Mouse (Mus musculus) adrenal gland, postnatal 4 days (tissue): Measurements from ENCODE around the gene Gm49486. TPM values are rescaled to one million over a fixed set of nuclear protein-coding genes. Genes with fewer than 3 reads are reported as not detected.

ENCODE experiments used
- total RNA-seq, 2 experiments: library from RNA; stranded (reverse); gene quantifications; 2 replicates each; pipeline ENCODE4 v1.2.3; 2021

Gene Gm49486
- total RNA-seq, 2 experiments from 2014 or later = 0.17 to 0.70 TPM

Other genes starting within 250 kb of the Gm49486 start
- 100 to 1,000 TPM; 361 to 374 TPM for gene H1f0, start 200.9 kb upstream of the Gm49486 start, total RNA-seq
- 1 to 10 TPM in 1 of 2 experiments, under 1 TPM in 1; 0.65 to 1.1 TPM for gene Galr3, start 187.5 kb upstream of the Gm49486 start, total RNA-seq
- gene Ankrd54, start 166.5 kb upstream of the Gm49486 start, total RNA-seq = 10 to 100 TPM; 23.8 to 29.7 TPM
- 100 to 1,000 TPM; 158 to 162 TPM for gene Eif3l, start 154.2 kb upstream of the Gm49486 start, total RNA-seq
- gene Micall1, start 120.5 kb upstream of the Gm49486 start, total RNA-seq = 10 to 100 TPM; 36.0 to 40.2 TPM
- 100 to 1,000 TPM; 134 to 142 TPM for gene Polr2f, start 88.4 kb upstream of the Gm49486 start, total RNA-seq
- 1 to 10 TPM; 8.0 to 9.0 TPM for gene 1700088E04Rik, start 88.1 kb upstream of the Gm49486 start, total RNA-seq
- gene Sox10, start 64.2 kb upstream of the Gm49486 start, total RNA-seq = 10 to 100 TPM in 1 of 2 experiments, 1 to 10 TPM in 1; 9.5 to 12.3 TPM
- gene Pick1, start 218 bp upstream of the Gm49486 start, total RNA-seq = 10 to 100 TPM; 32.1 to 33.2 TPM
- gene Slc16a8, start 25.4 kb downstream of the Gm49486 start, total RNA-seq = under 1 TPM; 0.17 TPM
- gene Baiap2l2, start 56.1 kb downstream of the Gm49486 start, total RNA-seq = 1 to 10 TPM; 2.3 to 5.5 TPM
- gene Pla2g6, start 99.0 kb downstream of the Gm49486 start, total RNA-seq = 10 to 100 TPM; 25.3 to 28.2 TPM
- gene Maff, start 117.2 kb downstream of the Gm49486 start, total RNA-seq = 1 to 10 TPM; 3.2 to 4.6 TPM
- gene Tmem184b, start 174.2 kb downstream of the Gm49486 start, total RNA-seq = 10 to 100 TPM; 45.7 to 47.4 TPM
- gene Csnk1e, start 226.2 kb downstream of the Gm49486 start, total RNA-seq = 100 to 1,000 TPM; 108 to 111 TPM